Mouse (Mus musculus): ENCODE measurements around the gene Hoxa13.

The Hoxa13 gene

GRCm38 (mm10) chr6:52270494-52271480 lies 10.1 kb upstream of the Hoxa13 start:
- DNase-seq (ENCODE audit: low spot score): peak; percentile 71

- DNase-seq (ENCODE audit: low spot score): no peak
Observed at GRCm38 (mm10) chr6:52268756-52269155, 8.1 kb upstream of the Hoxa13 start.

GRCm38 (mm10) chr6:52268341-52268740 lies 7.7 kb upstream of the Hoxa13 start:
- DNase-seq (ENCODE audit: low spot score): no peak

GRCm38 (mm10) chr6:52267691-52268090 lies 7.0 kb upstream of the Hoxa13 start:
- no peak for DNase-seq (ENCODE audit: low spot score)

- DNase-seq (ENCODE audit: low spot score): no peak
Observed at GRCm38 (mm10) chr6:52267221-52267620, 6.5 kb upstream of the Hoxa13 start.

GRCm38 (mm10) chr6:52266666-52266985 lies 5.9 kb upstream of the Hoxa13 start:
- DNase-seq (ENCODE audit: low spot score): no peak

- peak; percentile 18 for DNase-seq (ENCODE audit: low spot score)
Observed at GRCm38 (mm10) chr6:52265913-52266665, 5.4 kb upstream of the Hoxa13 start.

GRCm38 (mm10) chr6:52265306-52265912 lies 4.7 kb upstream of the Hoxa13 start:
- DNase-seq (ENCODE audit: low spot score): no peak

DNA sequence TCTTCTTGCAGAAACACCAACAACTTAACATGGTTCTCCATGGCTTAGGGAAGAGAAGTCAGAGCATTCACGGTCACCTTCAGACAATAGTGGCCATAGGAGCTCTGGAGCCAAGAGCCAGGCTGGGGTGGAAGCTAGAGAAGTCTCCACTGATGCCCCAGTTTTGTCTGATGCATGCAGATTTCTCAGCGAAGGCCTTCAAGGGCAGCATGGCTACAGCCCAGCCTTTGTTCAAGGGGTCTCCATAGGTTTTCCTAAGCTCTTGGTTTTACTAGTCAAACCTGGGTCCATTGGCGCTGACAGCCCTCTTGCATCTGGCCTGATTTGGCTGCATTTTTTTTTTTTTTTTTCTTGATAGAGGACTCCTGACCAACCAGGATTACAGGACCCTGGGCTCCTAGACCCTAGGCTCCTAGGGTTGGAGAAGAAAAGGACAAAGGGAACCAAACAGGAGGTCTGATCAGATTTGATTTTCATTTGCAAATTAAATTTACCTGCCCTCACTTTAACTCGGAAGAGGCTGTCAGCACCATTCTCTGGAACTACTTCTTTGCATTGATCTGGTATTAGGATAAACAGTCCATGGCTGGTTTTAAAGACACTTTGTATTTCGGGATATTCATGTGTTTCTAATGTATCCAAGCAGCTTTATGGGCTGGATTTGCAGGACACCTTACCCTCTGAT lies 3.6 kb upstream of the Hoxa13 start:
- no peak for DNase-seq (ENCODE audit: low spot score)

DNA sequence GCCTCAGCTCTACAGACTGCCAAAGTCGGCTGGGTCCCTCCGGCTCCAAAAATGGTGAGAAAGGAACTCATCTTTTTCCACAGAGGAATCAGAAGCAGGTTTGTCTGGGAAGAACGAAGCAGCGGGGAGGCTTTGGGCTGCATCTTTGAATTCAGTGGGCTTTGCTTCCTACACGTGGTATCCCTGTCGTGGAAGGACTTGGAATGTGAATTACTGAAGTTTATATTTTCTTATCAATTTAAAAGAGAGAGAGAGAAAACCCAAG lies 2.6 kb upstream of the Hoxa13 start:
- no peak for DNase-seq (ENCODE audit: low spot score)

- peak; percentile 28 for DNase-seq (ENCODE audit: low spot score)
Observed at GRCm38 (mm10) chr6:52262463-52263320, 2.0 kb upstream of the Hoxa13 start.

- no peak for DNase-seq (ENCODE audit: low spot score)
Observed at GRCm38 (mm10) chr6:52261751-52262462, 1.2 kb upstream of the Hoxa13 start.

DNA sequence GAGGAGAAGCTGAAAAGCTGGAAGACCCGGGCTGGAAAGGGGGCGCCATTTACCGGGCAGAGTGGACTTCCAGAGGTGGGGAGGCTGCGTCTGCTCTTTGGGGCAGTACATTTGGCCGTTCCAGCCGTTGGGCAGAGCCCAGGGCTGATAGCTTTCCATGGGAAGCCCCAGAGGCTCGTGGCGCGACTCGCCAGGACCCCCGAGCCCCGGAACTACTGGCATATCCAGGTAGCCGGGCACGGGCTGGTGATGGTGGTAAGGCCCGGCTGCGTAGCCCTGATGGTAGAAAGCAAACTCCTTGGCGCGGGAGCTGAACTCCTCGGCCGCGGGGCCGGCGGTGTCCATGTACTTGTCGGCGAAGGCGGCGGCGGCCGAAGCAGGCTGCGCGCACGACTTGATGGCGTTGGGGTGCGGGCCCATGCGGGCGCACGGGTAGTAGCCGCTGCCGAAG lies 844 bp downstream of the Hoxa13 start:
- peak; percentile 45 for DNase-seq (ENCODE audit: low spot score)

GRCm38 (mm10) chr6:52259081-52259790 lies 1.4 kb downstream of the Hoxa13 start:
- DNase-seq (ENCODE audit: low spot score): peak; percentile 19

GRCm38 (mm10) chr6:52256956-52257355 lies 3.7 kb downstream of the Hoxa13 start:
- peak; percentile 64 for DNase-seq (ENCODE audit: low spot score)

GRCm38 (mm10) chr6:52253511-52254500 lies 6.9 kb downstream of the Hoxa13 start:
- peak; percentile 33 for DNase-seq (ENCODE audit: low spot score)

DNA sequence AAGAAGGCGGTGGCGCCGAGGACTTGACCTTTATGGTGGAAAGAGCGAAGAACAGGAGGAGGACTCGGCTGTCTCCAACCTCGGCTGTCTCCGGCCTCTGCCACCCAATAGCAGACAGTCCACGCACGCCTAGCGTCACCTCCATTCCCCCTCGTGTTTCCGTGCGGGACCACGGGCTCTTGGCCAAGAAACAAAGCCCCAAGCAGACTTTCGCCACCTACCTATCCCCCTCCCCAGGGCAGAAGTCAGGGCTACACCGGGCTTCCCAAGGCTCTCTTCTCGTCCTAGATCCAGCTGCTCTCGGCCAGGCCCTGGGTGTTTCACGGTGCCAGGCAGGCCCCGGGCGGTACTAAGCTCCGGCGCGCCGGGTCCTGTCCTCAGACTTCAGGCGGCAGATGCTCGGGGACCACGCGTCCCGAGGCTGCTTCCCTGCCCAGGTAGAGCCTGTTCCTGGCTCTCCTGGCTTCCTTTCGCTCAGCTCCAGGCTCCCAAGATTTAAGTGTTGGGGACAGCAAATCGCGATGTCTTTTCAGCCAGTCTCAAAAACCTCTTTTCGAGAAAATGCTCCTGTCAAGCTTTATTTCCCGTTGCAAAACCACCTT lies 7.8 kb downstream of the Hoxa13 start:
- DNase-seq (ENCODE audit: low spot score): peak; percentile 21
